Mouse (Mus musculus) cerebellum, adult 11-12 months (tissue): ENCODE measurements around the gene Atg4b.

ENCODE experiments used
- DNase-seq: peaks from one replicate; pipeline ENCODE4 v3.0.0; 2022

Atg4b gene

DNA sequence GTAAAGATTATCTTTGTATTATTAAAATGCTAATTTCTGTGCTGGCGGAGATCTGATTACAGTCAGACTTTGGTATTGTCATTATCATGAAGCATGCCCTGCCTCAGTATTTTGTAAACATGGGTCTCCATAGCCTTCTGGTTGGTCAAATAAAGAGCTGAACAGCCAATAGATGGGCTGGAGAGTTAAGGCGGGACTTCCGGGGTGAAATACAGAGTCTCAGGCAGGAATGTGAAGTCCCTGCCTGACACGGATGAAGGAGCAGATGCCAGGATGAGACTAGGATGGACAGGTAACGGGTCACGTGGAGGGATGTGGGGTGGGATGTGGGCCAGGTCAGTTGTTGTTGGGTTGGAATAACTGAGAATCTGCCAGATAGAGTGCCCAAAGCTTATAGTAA lies at the start of gene Atg4b:
Gene Atg4b, plus strand, starts transcription at position 211 of the 400 bp plus-strand sequence.
- no peak for DNase-seq

DNA sequence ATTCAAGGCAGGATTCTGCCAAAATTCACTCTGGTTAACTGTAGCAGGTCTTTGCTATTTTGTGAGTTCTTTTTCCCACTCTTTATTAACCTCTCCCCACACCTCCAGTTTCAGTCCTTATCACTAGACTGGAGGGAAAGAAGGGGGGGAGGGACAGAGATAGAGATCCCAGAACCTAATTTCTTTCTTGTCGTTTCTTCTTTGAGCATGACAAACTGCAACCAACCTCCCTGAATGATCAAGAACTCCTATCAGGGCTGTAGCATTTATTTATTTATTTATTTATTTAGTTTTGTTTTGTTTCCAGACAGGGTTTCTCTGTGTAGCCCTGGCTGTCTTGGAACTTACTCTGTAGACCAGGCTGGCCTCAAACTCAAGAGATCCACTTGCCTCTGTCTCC lies 49.2 kb upstream of the Atg4b start:
- DNase-seq: no peak

DNA sequence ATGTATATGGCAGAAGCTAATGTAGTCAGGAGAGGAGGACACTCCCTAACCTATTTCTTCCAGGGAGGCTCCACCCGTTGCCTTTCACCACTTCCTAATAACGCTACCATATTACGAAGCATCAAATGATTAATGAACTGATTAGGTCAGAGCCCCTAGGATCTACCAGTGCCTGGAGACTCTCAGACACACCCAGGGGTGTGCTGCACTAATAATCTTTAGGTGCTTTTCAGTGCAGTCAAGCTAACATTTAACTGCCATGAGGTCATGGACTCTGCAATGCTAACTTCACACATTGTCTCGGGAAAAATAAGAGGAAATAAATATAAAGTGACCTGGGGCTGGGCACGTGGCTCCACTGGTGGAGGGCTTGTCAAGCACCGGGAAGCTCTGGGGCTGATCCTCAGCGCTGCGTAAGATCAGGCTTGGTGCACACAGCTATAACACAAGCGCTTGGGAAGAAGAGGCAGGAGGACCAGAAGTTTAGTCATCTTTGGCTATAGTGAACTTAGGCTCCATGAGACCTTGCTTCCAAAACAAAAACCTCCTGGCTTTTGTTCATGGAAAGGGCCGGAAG lies 47.7 kb upstream of the Atg4b start:
- DNase-seq: no peak

DNA sequence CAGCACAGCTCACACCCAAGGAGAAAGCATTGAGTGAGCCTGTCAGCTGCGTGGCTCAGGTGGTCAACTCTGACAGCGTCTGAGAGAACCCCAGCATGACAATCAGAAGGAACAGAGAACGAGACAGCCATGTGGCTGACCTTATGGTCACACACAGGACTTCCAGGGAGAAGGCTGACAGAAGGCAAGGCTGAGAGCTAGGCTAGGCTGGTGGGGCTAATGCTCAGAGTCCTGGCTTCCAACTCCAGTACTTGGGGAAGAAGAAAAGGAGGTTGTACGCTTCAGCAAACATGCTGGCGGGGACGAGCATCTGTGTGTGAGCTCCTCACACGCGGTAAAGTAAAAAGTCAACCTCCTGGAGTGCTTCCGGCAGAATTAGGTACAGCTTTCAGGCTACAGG lies 47.0 kb upstream of the Atg4b start:
- no peak for DNase-seq

DNA sequence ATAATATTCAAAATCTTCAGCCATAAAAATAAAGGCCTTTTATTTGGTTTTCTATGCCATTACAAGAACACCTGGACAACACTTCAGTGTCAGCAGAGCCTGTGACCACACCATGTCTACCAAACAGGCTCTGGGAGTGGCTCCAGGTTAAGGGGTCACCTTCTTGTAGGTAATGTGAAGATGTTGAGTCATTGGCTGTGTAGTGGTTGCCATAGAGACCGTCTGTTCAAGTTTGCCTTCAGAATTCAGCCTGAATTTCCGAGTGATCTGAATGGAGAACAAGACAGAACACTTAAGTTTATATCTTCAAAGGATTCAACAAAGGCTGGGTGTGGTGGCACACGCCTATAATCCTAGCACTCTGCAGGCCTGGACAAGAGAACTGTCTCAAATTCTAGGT lies 45.9 kb upstream of the Atg4b start:
- no peak for DNase-seq

DNA sequence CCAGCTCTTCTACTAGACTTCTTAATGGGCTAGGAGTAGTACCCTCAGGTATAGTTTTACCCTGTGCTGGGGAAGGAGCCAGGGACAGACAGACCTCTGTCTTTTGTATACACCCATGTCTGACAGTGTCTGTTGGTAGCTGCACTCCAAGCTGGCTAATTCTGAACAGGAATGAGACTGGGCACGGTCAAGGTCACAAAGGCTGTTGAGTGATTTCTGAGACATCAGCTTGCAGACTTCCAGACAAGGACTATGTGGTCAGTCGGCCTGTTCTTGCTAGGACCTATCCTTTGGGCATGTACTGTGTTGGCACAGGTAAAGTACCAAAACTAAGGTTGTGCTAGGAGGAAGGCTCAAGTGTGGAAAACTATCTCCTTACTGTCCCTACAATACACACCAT lies 35.1 kb upstream of the Atg4b start:
- no peak for DNase-seq

DNA sequence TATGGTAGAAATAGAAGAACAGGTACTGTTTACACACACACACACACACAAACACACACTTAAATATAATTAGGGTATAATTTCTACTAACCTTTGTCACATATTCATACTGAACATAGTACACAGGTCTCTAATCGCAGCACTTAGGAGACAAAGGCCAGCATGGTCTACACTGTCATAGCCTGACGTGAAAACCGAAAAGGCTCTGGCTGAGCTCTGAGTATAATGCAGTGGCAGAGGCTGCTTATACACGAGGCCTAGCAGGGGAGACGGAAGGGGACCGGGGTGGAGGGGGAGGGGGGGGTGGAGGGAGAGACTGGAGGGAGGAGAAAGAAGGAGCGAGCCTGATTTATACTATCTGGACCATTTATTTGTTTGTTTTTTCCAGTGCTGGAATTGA lies 29.7 kb upstream of the Atg4b start:
- DNase-seq: no peak

DNA sequence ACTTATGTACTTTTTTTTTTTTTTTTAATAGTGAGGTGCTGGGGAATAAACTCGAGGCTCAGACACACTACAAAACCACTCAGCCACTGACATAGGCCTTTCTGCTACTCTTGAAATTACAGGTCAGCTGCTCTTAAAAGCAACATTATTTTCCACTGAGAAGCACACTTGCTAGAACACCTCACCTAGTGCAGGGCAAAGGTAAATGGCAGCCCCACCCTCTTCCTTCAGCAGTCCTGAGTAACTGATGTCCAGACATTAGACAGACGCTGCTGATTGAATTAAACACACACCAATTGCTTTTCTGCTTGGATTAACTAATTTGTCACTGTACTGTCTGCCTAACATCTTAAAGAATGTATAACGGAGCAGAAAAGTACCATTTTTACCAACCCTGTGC lies 26.7 kb upstream of the Atg4b start:
- DNase-seq: no peak

DNA sequence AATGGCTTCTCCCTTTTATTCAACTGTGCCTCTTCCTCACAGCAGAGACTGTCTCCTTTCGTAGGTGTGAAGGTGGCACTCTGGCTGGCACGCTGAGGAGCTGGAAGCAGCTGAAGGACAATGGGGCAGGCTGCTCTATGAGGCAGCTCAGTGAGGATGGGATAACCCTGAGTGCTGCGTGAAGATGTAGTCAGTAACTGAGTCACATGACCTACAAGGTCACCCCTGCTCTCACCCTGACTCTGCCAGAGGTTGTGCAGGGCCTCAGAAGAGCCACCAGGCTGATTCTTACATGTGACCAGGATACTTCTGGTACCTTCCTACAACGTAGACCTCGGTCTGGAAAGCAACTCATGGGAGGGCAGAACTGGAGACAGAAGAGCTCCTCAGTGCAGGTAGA lies 25.6 kb upstream of the Atg4b start:
- DNase-seq: no peak

DNA sequence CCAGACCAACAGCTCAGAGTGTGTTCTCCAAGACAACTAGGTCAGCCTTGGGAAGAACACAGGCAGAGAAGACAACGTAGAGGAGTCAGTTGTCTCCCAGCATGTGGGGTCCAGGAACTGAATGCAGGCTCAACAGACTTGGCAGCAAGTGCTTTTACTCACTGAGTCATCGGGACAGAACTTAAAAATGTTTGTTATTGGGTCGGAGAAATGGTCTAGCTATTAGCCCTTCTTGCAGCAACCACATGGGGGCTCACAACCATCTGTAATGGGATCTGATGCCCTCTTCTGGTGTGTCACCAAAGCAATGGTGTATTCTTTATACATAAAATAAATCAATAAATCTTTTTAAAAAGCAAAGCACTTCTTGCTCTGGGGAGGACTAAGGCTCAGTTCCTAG lies 25.2 kb upstream of the Atg4b start:
- peak; percentile 15 for DNase-seq

DNA sequence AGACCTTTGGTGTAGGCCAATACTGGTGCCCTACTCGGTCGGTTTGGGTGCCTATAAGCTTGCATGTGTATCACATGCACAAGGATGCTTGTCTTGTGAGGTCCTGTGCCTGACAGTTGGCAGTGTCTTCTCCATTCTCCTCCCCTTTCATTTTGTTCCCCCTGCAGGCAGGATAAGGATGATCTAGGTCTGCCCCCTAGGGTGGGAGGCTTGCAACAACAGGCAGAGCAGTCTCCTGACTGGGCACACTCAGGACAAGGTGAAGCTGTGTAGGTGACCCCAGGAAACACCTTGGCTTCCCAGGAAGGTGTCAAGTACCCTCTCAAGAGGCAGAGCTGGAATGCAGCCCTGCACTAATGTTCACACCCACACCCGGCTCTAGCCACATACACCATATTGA lies 24.3 kb upstream of the Atg4b start:
- DNase-seq: peak; percentile 29

DNA sequence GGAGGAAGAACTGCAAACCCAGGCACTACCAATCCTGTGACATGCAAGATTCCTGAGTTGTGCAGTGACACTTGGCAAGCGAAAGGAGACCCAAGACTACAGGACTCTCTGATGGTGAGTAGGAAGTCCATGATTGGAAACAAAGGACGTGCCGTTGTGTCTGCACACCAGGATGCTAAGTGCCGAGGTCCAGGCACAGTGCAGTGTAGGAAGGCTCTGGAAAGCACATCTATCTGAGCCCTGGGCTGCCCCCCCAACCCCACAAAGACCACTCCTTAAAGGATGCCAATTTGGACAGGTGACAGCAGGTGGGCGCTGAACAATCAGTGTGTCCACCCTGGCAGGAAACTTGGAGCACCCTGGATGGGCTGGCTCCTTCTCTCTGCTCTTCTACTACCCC lies 20.2 kb upstream of the Atg4b start:
- DNase-seq: peak; percentile 48

DNA sequence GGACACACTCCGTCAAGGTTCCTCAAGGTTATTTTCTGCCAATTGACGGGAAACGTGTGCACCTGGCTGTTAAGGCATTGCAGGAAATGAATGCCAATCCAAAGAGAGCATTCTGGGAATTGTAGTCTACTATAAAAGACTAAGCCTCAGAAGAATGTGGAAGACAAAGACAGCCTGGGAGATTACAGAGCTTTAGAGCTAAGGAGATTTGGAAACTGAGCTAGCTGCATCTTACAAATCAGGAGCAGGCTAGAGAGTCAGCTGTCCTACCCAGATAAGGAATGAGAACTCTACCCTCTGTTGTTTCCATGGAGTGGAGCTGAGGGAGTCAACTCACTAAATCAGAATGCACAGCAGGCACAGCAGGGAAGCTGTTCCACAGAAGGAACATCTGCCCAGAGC lies 19.4 kb upstream of the Atg4b start:
- DNase-seq: peak; percentile 33

DNA sequence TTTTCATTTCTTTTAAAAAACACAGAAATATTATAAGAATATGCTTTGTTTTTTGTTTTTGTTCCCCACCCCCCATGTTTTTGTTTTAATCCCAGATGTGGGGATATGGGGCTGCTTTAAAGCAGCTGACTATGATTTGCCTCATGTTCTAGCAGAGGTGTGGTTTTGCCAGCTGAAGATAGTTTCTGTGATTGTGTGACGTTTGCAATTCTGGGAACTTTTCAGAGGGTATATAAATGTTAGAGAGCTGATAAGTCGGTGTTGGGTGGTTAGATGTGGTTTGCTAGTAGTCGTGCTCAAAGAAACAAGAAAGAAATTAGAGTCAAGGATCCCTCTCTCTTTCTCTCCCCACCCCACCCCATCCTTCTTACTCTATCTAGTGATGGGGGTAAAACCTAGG lies 15.4 kb upstream of the Atg4b start:
- no peak for DNase-seq

DNA sequence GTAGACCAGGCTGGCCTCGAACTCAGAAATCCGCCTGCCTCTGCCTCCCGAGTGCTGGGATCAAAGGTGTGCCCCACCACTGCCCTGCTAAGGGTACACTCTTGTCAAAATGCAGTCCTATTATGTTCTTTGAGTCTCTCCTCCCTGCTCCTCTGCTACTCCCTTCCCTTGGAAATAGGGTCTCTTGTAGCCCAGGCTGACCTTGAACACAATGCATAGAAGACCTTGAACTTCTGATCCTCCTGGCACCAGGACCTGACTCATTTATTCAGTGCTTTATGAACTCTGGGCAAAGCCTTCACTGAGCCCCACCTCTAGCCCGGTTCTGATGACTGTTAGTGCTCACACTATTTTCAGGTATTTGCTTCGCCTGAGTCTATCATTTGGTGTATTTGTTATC lies 13.6 kb upstream of the Atg4b start:
- DNase-seq: no peak

DNA sequence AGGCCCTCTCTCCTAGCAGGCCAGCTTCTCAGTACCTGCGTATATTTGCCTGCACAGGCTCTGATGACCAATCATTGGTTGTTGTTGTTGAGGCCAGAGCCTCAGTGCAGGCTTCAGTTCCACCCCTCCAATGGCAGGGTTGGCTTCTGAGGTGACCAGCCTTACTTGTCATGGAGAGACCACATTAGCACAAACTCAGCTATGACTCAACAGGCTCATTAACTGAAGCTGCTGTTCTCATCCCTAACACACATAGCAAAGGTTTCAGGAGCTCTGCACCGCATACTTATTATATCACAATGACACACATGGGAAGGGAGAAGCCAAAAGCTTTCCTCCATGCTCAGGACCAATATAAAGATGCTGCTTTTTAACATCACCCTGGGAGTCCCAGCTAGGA lies 10.6 kb upstream of the Atg4b start:
- no peak for DNase-seq

DNA sequence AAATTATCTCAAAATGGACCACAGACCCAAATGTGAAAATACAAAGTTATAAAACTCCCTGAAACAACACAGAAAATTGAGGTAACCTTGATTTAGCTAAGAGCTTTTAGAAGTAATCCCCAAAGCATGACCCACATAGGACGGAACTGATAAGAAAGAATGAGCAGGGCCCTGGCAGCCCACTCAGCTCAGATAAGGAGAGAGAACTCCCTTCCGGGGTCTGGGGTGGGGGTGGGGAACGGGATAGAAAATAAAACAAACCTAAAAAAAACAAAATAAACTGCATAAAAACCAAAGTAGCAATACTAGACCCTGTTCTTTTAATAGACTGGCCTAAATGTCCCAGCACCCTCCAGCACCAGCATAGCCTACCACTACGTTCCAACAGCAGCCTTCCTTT lies 9.3 kb upstream of the Atg4b start:
- DNase-seq: no peak

DNA sequence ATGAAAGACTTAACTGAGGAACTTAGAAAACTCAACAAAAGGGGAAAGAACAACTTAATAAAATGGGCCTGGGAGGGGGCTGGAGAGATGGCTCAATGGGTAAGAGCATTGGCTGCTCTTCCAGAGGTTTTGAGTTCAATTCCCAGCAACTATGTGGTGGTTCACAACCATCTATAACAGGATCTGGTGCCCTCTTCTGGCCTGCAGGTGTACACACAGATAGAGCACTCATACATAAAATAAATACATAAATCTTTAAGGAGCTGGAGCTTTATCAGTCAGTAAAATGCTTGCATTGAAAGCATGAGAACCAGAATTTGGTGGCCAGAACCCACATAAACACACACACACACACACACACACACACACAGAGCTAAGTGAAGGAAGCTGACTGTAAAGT lies 8.4 kb upstream of the Atg4b start:
- DNase-seq: no peak

DNA sequence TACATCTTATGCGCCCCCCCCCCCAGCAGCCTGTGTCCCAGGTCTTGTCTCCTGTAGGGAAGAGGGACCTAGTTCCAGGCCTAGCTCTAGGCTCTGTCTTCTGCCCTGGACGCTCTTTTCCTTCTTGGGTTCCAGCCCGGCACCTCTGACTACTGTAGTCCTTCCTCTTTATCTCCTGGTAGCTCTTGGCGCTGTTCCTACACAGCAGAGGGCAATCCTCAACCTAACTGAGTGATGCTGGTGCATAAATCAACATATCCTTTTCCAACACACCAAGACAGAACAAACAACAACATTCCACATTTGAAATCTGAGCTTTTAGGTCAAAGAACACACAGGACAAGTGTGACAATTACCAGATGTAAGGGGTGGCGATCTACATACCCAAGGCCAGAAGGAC lies 5.1 kb upstream of the Atg4b start:
- no peak for DNase-seq

DNA sequence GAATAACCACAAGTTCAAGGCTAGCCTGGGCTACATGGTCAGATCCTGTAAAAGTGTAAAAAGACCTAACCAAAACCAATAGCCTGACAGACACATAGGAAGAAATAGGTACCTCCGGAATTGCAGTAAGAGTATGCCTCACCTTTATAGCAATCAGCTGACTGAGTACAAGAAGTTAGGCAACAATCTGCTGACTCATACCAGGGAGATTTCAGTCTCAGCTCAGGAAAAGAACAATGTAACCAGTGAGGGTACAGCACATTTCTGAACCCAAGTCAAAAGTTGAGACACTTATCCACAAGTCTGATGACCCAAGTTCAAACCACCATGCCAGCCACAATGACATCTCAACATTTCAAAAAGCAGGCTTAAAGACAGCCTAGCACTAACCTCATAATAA lies 2.8 kb upstream of the Atg4b start:
- DNase-seq: no peak

DNA sequence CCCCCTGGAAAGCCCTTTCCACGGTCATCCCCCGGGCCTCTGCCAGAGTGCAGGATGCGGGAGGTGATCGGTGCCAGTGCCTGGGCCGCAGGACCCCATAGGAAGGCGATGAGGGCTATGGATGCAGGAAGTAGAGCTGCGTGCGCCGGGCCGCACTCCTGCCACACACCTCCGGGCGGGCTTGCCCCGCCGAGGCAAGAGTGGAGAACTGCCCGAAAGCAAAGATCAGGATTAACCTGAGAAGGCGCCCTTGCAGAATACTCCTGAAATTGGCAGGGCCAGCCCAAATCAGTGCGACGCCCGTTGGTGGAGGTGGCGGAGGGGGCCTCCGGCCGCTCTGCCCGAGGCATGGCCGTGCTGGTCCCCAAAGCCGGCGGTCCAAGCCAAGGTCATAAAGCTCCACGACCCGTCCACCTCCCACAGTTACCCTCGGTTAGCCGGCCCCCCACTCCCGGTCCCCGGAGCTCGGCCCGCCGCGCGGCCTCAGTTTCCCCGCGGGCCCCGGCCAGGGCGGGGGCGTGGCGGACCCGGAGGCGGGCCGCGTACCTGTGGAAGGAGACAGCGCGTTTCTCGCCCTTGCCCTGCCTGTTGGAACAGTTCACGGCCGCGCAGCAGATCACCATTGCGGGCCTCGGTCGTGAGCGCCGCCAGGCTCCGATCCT lies 2.7 kb downstream of the Atg4b start:
- DNase-seq: no peak

DNA sequence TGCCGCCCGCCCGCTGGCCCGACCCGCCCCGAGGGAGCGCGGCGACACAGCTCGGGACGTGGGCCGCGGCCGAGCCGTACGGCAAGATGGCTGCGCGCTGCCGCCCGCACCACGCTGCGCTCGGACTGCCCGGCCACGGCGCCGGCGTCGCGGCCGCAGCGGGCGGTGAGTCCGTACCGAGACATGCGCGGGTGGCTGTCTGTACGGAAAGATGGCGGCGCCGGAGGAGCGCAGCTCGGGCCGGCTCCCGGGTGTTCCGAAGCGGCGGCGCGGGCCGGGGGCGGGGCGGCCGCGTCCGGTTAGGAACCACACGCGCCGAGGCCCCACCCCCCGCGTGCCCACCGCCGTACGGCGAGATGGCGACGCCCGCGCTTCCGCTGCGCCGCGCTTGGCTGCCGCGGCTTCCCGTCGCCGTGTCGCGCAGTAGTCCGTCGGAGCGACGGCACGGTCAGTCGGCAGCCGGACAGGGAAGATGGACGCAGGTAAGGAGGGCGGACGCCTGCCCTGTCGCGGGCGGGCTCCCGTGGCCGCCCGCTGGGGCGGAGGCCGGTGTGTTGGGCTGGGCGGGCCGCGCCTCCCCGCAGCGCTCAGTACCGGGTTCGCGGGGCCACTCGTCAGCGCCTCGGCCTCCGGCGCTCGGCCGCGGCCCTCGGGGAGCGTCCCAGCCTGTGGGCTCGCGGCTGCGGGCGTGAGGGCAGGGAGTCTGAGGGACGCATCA lies 3.4 kb downstream of the Atg4b start, which contains the start of gene Thap4:
Gene Thap4, minus strand, starts transcription at position 292 of the 718 bp plus-strand sequence.
- DNase-seq: peak; percentile 96

DNA sequence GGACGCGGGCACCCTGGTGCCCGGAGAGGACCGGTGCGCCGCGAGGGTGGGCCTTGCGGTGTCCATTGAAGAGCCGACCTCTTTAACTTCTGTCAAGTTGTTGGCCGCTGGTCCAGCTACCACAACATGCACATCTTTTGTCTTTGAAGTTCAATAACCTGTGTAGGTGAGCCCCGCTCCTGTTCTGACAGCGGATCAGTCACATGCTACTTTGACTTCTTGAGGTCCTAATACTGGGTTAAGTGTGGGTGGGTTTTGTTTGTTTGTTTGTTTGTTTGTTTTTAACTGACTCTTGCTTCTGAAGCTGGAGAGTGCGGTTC lies 4.0 kb downstream of the Atg4b start:
- DNase-seq: no peak

DNA sequence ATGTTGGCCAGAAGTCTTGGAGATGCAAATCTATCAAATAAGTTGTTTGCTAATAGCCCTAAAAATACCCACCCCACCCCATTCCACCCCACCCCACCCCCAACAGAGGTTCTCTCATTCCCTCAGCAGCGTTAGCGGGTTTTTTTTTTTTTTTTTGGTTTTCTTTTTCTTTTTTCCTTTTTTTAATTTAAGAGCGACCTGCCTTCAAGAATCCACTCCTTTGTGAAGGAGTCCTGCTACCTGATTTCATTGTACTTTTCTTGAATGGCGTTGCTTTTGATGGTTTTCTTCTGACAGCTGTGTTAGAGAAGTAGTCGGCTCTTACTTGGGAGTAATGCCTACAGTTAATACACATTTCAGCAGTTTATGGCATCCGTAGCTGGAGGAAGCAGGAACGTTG lies 4.3 kb downstream of the Atg4b start:
- DNase-seq: no peak

DNA sequence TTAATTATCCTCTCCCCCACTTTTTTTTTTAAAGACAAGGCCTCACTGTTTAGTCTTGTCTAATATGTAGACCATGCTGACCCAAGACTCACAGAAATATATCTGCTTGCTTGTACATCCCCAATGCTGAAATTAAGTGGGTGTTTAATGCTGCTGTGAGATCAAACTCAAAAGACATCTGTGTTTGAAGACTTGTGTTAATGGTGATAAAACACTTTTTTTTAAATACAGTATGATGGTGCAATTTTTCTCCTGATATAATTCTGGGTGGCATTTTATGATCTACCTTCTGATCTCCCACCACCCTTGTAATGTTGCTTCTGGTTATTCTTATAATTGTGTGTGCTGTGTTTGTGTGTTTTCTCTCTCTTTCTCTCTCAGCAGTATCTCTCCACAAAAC lies 4.9 kb downstream of the Atg4b start:
- DNase-seq: no peak
